Mouse (Mus musculus): ENCODE data around the gene Rbp3.

The Rbp3 gene

DNA sequence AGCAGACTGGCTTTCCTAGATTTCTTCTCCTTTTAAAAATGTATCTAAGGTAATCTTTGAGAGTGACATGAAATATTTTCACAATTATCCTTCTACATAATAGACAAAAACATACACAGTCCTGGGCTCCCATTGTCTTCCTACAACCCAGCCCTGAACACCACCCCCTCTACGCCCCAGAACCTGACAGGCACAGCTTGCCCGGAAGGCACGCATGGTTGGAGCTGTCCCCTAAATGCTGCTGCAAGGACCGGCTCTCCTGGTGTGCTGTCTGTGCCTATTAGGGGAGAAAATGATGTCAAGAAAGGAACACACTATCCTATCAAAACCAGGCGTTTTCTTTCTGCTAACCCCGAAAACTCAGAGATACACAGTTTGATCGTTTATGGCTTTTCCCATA is 23.9 kb downstream of the Rbp3 start:
- DNase-seq: no peak

DNA sequence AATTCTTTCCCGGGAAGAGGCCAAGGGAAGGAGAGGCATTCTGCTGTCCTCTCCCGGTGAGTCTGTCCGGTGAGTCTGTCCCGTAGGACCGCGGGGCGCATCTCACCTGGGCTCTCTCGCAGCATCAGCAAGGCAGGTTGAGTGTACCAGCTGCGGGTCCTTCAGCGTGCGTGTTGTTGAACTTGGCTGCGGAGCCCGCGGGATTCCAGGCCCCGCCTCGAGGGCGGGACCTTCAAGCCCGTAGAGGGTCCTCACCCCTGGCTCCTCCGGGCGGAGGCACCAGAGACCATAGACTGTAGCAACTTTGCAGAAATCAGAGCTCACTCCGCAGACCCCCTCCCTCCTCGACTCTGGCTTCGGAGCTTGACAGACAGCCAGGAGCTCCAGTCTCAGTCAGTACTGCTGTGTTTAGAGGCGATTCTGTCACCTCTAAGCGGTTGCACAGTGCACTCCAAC is 24.8 kb downstream of the Rbp3 start, which contains the start of gene Zfp488:
Gene Zfp488 (minus strand): TSS at position 161 of the 456 bp plus-strand sequence.
- peak; percentile 35 for DNase-seq

DNA sequence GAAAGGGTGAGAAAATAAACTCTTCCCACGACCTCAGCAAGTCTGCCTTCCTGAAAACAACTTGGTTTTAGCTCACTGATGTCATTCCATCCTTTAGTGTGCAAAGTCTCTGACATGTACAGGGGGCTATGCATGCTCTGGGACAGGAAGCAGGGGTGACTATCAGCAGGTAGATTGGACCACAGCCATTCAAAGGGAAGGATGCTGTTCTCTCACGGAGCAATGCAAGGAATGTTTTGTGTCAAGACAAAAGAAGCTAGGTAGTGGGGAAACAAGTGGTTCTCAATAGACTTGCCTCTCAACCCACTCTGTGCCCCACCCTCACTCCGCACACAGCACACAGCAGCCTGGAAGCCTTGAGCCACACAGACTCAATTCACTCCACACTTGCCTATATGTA is 35.4 kb downstream of the Rbp3 start:
- DNase-seq: no peak

DNA sequence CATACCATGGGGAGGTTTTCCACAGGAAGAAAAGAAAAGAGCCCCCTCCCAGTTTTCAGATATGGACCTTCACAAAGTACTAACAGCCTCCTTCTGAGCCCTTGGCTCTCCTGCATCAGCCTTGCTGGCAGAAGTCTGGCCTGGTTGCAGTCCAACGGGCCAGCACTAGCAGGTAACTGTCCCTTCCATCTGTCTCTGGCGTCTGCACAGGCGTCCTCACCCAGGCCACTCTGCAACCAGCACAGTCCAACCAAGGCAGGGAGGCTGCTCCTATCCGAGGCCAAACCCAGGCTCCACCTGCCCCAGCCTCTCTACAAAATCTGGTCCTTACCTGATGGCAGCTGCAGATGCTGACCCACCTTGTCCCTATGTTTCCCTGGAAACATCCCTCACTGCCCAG is 38.2 kb downstream of the Rbp3 start:
- DNase-seq: no peak

DNA sequence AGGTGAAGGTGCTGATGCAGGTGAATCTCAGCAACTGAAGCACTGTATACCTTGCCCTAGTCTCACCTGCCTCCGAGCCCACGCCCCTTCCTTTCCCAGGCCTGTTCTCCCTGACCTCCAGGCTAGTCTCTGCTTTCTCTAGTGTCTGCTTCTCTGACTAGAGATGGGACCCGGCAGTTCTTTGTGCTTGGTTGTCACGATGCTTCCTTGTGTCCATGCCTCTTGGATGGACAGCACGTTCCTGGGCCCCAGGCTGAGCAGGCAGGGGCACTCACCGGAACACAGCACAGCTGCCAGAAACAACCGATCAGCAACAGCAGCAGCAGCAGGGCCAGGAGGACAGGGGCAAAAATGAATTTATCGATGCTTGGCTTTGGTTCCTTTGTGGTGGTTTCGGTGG is 39.2 kb downstream of the Rbp3 start:
- no peak for DNase-seq

DNA sequence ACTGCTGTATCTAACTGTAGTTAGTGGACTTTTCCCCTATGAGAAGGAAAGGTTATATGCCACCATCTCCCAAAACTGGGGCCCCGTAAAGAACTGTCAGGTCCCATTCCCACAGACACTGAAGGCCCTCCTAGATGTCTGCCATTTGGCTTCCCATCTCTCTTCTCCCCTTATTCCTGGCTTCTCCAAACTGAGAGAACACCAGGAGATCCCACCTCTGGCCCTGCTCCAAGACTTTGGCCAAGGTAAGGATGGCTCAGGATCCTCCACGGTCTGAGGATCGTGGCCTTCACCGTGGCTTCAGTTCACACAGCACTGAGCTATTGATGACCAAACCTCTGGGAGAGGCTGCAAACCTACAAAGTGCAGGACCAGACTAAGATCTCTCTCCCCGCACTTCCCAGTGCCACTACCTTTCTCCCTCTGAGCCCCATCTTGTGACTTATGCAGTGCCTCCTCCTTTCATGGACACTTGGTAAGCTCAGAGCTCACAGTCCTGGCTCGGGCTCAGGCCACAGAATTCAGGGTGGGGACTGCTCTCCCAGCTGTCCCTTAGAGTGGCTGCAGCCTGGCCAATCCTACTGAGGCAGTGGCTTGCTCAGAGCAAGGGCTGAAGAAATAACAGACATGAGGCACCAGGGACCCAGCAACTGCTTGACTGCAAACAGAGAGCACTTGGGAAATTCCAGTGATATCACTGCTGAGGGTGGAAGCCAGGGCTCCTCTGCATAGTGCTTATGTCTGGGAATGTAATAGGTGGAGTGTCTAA is 39.9 kb downstream of the Rbp3 start:
- DNase-seq: no peak

DNA sequence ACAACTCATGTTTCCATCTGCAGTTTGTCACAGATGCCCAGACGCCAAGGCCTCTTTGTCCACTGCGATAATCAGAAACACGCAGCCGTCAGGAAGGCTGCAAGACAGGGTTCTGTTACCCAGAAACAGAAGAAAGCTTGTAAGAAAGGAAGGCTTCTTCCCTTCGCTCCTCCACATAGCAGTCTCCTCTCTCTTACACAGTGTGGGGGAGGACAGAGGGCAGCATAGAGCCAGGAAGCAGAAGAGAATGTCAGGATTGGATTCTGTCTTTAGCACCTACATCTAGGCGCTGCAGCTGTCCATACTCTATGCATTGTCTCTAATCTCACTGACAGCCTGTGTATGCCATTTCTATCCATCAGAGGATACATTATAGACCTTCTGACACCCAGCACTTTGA is 43.6 kb downstream of the Rbp3 start:
- DNase-seq: no peak

DNA sequence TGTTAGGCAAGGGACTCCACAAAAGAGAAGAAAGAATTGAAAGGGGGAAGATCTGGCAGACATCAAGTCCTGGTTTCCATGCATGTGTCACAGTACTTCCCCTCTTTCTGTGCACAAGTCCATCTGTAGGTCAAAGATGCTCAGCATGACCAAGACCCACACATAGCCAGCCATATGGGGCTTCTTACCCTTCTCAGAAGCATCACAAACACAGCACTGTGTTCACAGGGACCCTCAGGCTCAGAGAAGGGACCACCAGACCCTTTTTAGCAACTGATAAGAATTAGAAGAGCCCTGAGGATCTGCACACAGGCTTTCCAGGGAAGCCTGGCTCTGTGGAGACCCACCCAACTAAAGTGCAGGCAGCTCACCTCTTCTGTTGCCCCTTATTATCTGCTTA is 46.3 kb downstream of the Rbp3 start:
- no peak for DNase-seq

DNA sequence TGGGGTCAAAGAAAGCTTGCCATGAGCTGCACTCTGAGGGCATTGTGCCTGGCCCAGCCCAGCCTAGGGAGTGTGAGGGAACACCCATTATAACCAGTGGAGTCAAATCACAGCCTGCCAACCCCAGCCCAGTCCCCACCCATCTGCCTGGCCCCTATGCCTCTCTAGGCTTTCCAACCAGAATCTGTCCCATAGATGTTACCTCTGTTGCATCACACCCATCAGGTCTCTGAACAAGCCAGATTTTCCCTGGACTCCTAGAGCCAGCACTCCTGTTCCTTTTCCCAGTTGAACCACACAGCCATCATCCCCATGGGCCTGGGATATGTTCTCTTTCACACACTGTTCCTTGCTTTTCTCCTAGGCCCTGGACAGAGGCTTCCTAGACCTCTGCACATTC is 47.6 kb downstream of the Rbp3 start:
- DNase-seq: no peak

DNA sequence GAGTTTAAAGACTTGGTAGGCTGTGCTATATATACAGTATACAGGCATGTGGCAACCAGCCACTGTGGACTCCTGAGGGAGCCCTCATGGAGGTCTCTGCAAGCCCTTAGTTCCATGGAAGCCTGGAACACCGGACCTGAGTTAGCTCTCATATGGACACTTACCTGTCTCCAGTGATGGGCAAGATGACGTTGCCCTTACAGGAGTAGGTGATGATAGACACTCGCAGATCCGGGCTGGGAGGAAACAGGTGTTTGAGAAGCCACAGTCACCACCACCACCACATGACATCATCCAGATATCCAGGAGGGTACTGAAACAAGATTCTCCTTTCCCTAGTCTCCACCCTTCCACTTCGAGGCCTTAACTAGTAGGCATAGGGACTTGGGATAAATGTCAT is 48.6 kb downstream of the Rbp3 start:
- no peak for DNase-seq
